Mouse (Mus musculus) intestine, embryonic 15.5 days (tissue): ENCODE data around the gene Ktn1. TPM values are rescaled to one million over a fixed set of nuclear protein-coding genes. Genes with fewer than 3 reads are reported as not detected.

Experiments
- ATAC-seq: fragments of 200-750 bp; cut with Nextera tagmentation; 2 replicates; pipeline ENCODE4 v1.8.0; 2017; ENCODE audit warnings: moderate TSS enrichment, moderate library complexity
- H3K27ac ChIP-seq: fragments of 300-500 bp; sonication (generic); 2 replicates; pipeline ENCODE4 v1.5.1; 2015; ENCODE audit warnings: mild to moderate bottlenecking, inconsistent platforms
- H3K27me3 ChIP-seq: fragments of 300-500 bp; sonication (generic); replicated peaks from 2 replicates; pipeline ENCODE4 v1.6.1; 2015; ENCODE audit warnings: inconsistent platforms
- H3K36me3 ChIP-seq: fragments of 300-500 bp; sonication (generic); 2 replicates; pipeline ENCODE4 v1.6.1; 2015; ENCODE audit warnings: inconsistent platforms
- H3K4me1 ChIP-seq: fragments of 300-500 bp; sonication (generic); replicated peaks from 2 replicates; pipeline ENCODE4 v1.6.1; 2015; ENCODE audit warnings: inconsistent platforms
- H3K4me2 ChIP-seq: fragments of 300-500 bp; sonication (generic); replicated peaks from 2 replicates; pipeline ENCODE4 v1.6.1; 2015; ENCODE audit warnings: mild to moderate bottlenecking, inconsistent platforms
- H3K4me3 ChIP-seq: fragments of 300-500 bp; sonication (generic); replicated peaks from 2 replicates; pipeline ENCODE4 v1.5.1; 2015; ENCODE audit warnings: inconsistent platforms
- H3K9ac ChIP-seq: fragments of 300-500 bp; sonication (generic); 2 replicates; pipeline ENCODE4 v1.6.1; 2015; ENCODE audit warnings: inconsistent platforms
- H3K9me3 ChIP-seq: fragments of 300-500 bp; sonication (generic); 2 replicates; pipeline ENCODE4 v1.6.1; 2016; ENCODE audit warnings: inconsistent platforms
- WGBS: fragments of 180-500 bp; shearing (Covaris S2); methylation state at CpG from one replicate; pipeline ENCODE4 v1.1.7; 2015; 5-methylcytosine and 5-hydroxymethylcytosine counted together
- polyA plus RNA-seq: library from polyadenylated mRNA; unstranded; fragments of >200 nt; fragmentation: Nextera tagmentation; extraction: Ambion mirVana; gene quantifications from 2 replicates; pipeline ENCODE4 v1.2.1, GENCODE M21; 2015

Ktn1 gene
- polyA plus RNA-seq, 1 experiment from 2014 or later = 54.5 TPM

DNA sequence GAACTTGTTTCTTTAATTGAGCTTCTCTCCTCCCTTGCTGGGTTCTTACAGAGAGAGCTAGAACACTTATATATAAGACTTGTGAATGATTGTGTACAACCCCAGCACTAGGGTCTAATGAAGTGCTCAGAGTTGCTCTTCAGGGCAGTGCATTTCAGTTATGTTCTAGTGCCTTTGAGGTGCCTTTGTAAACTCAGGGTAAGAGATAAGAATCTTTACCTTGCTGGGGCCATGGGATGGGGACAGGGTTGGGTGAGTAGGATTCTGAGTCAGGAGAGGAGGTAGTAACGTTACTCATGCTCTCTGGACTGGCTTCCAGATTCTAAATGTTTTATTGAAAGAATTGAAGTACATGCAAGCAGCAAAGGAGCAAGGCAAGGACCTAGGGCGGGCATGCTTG lies 92.8 kb downstream of the Ktn1 start:
- 83% methylated on average over 2 of the region's 2 CpGs for WGBS
- no peaks in the 10 kb centered on the region for H3K27me3 ChIP-seq
- H3K9ac ChIP-seq = no peak overlapping the region
- no peak overlapping the region for H3K4me2 ChIP-seq
- peaks cover 3% of the 10 kb centered on the region; the same call in 1 of the 2 replicates for H3K4me1 ChIP-seq
- H3K27ac ChIP-seq = no peak overlapping the region
- ATAC-seq = no peak
- no peak overlapping the region for H3K4me3 ChIP-seq
- H3K36me3 ChIP-seq = 0 out of 2 replicates have a peak, but pooled peaks cover 12% of the 10 kb centered on the region
- H3K9me3 ChIP-seq = no peaks in the 10 kb centered on the region

- Histone ChIP-seq H3K4me1 (peaks cover 3% of the 10 kb centered on the region), H3K9me3 (no peaks in the 10 kb centered on the region), H3K9ac (no peak overlapping the region), H3K4me3 (no peak overlapping the region), H3K27me3 (no peaks in the 10 kb centered on the region), H3K27ac (no peak overlapping the region), H3K4me2 (no peak overlapping the region), H3K36me3 (0 out of 2 replicates have a peak, but pooled peaks cover 6% of the 10 kb centered on the region)
- 91% methylated on average over 7 of the region's 7 CpGs for WGBS
- ATAC-seq = no peak
Measured at GRCm38 (mm10) chr14:47742674-47743073, 94.4 kb downstream of the Ktn1 start.

GRCm38 (mm10) chr14:47745086-47745485 lies 96.8 kb downstream of the Ktn1 start:
- ATAC-seq = no peak
- H3K27me3 ChIP-seq = no peaks in the 10 kb centered on the region
- H3K27ac ChIP-seq = no peak overlapping the region
- no peak overlapping the region for H3K4me3 ChIP-seq
- 93% methylated on average over 4 of the region's 4 CpGs for WGBS
- no peaks in the 10 kb centered on the region for H3K9me3 ChIP-seq
- no peaks in the 10 kb centered on the region for H3K36me3 ChIP-seq
- H3K9ac ChIP-seq = no peak overlapping the region
- no peak overlapping the region for H3K4me2 ChIP-seq
- peaks cover 3% of the 10 kb centered on the region for H3K4me1 ChIP-seq

- Histone ChIP-seq H3K4me1 (no peaks in the 10 kb centered on the region; the same call in 1 of the 2 replicates), H3K27me3 (no peaks in the 10 kb centered on the region), H3K9ac (no peak overlapping the region), H3K9me3 (no peaks in the 10 kb centered on the region), H3K36me3 (no peaks in the 10 kb centered on the region), H3K4me3 (no peak overlapping the region), H3K4me2 (no peak overlapping the region), H3K27ac (0 out of 2 replicates have a peak overlapping the region, but pooled peaks have one; percentile 4)
- 0 out of 2 replicates have a peak, but pooled peaks have one; percentile 6 for ATAC-seq
- 52% methylated on average over 9 of the region's 9 CpGs for WGBS
Measured at GRCm38 (mm10) chr14:47747536-47747935, 99.3 kb downstream of the Ktn1 start.

- no peaks in the 10 kb centered on the region for H3K36me3 ChIP-seq
- H3K27me3 ChIP-seq = no peaks in the 10 kb centered on the region
- H3K27ac ChIP-seq = no peak overlapping the region
- no peak overlapping the region for H3K4me3 ChIP-seq
- H3K9ac ChIP-seq = no peak overlapping the region
- H3K9me3 ChIP-seq = no peaks in the 10 kb centered on the region
- 85% methylated on average over 3 of the region's 3 CpGs for whole genome bisulfite sequencing
- H3K4me1 ChIP-seq = no peaks in the 10 kb centered on the region; the same call in 1 of the 2 replicates
- H3K4me2 ChIP-seq = no peak overlapping the region
- no peak for ATAC-seq
Measured at GRCm38 (mm10) chr14:47748714-47749113, 100.5 kb downstream of the Ktn1 start.

DNA sequence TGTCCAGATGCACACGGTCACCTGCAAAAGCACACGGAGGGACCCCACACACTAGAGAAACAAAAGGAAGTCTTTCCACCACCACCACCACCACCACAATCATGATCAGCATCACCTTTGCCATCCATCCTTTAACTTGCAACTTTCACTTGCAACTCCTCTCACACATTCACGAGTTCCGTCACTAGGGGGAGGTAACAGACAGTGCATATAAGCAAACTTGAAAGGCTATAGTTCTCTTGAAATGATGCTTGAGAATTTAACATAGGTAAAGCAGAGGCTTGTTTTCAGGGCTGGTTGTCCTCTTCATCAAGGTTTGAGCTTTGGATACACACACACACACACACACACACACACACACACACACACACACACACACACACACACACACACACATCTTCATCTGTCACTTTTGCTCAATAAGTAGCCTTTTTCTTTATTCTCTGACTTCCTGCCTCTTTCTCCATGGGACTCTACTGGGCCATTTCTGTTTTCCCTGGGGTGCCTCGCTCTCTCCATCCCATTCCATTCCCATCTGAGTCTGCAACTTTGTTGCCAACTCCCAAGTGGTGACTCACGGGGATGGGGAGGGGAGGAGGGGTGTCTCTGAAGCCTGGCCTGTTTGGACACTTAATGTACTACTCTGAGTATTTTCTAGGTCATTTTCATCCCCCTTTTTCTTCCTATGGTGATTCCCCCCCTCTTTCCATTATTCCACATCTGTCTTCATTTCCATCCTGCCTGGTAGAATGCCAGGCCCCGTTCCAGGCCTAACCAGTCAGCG lies 103.4 kb downstream of the Ktn1 start:
- H3K9me3 ChIP-seq = no peaks in the 10 kb centered on the region
- 54% methylated on average over 8 of the region's 8 CpGs for WGBS
- H3K27me3 ChIP-seq = no peaks in the 10 kb centered on the region
- no peak overlapping the region for H3K4me3 ChIP-seq
- H3K36me3 ChIP-seq = no peaks in the 10 kb centered on the region
- no peak overlapping the region for H3K4me2 ChIP-seq
- H3K27ac ChIP-seq = no peak overlapping the region
- no peak for ATAC-seq
- H3K9ac ChIP-seq = no peak overlapping the region
- no peaks in the 10 kb centered on the region; the same call in 1 of the 2 replicates for H3K4me1 ChIP-seq

GRCm38 (mm10) chr14:47753561-47753960 lies 105.3 kb downstream of the Ktn1 start:
- Histone ChIP-seq H3K4me2 (no peak overlapping the region), H3K9me3 (no peaks in the 10 kb centered on the region), H3K36me3 (no peaks in the 10 kb centered on the region), H3K27me3 (no peaks in the 10 kb centered on the region), H3K27ac (no peak overlapping the region), H3K9ac (no peak overlapping the region), H3K4me3 (no peak overlapping the region), H3K4me1 (no peaks in the 10 kb centered on the region)
- WGBS = 48% methylated on average over 3 of the region's 3 CpGs
- ATAC-seq = no peak

DNA sequence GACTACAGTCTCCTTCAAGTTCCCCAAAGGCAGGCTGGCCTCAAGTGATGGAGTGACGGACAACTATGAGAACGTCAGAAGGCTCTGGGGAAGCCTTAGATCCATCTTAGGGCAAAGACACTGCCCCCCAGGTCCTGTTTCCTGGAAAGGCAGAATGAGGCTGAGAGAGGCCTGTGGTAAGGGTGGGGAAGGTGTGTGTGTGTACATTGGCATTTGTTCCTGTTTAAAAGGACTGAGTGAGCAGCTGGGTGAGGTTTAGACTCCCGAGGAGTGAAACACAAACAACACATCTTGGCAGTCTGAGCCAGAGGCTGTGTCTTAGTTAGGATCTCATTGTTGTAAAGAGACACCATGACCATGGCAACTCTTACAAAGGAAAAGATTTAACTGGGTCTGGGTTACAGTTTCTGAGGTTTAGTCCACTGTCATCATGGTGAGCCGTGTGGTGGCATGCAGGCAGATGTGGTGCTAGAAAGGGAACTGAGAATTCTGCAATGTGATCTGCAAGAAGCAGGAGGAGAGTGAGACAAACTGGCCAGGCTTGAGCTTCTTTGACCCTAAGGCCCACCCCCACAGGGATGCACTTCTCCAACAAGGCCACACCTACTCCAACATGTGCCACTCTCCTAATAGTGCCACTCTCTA lies 106.1 kb downstream of the Ktn1 start:
- WGBS = 70% methylated on average over 4 of the region's 4 CpGs
- ATAC-seq = no peak

GRCm38 (mm10) chr14:47756411-47757065 lies 108.3 kb downstream of the Ktn1 start:
- WGBS = 86% methylated on average over 9 of the region's 9 CpGs
- no peak for ATAC-seq
- no peak overlapping the region for H3K9ac ChIP-seq

More for the DNA sequence above, 106.1 kb downstream of the Ktn1 start:
- no peaks in the 10 kb centered on the region for H3K27me3 ChIP-seq
- no peaks in the 10 kb centered on the region for H3K36me3 ChIP-seq
- no peak overlapping the region for H3K4me2 ChIP-seq
- H3K9me3 ChIP-seq = no peaks in the 10 kb centered on the region
- no peak overlapping the region for H3K9ac ChIP-seq
- no peaks in the 10 kb centered on the region for H3K4me1 ChIP-seq
- no peak overlapping the region for H3K27ac ChIP-seq
- H3K4me3 ChIP-seq = no peak overlapping the region

GRCm38 (mm10) chr14:47765192-47765591 lies 116.9 kb downstream of the Ktn1 start:
- ATAC-seq = no peak
- WGBS = 55% methylated on average over 6 of the region's 6 CpGs
- no peaks in the 10 kb centered on the region for H3K36me3 ChIP-seq

More at GRCm38 (mm10) chr14:47756411-47757065, 108.3 kb downstream of the Ktn1 start:
- no peaks in the 10 kb centered on the region for H3K36me3 ChIP-seq
- no peaks in the 10 kb centered on the region for H3K9me3 ChIP-seq
- no peaks in the 10 kb centered on the region for H3K4me1 ChIP-seq
- no peaks in the 10 kb centered on the region for H3K27me3 ChIP-seq
- H3K4me3 ChIP-seq = no peak overlapping the region
- no peak overlapping the region for H3K4me2 ChIP-seq
- H3K27ac ChIP-seq = no peak overlapping the region

DNA sequence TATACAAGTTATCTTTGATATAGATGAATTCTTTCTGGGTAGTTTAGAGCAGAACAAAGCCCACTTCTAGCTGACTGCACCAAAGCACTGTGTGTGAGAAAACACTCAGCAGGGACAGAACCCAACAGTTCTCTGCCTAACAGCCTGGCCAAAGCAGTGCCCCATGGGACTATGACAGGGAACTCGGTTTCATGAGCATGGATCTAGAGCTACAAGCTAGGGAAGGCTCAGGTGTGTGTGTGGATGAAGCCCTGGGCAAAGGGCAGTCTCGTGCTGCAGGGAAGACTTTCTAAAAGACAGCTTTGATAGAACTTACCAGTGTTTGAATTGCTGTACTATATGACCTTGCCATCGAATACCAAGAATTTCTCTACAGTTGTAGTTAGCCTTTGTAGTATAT lies 117.5 kb downstream of the Ktn1 start:
- no peaks in the 10 kb centered on the region for H3K36me3 ChIP-seq
- no peak overlapping the region for H3K4me3 ChIP-seq
- H3K4me2 ChIP-seq = no peak overlapping the region
- WGBS = 63% methylated on average over 3 of the region's 3 CpGs
- H3K27me3 ChIP-seq = no peaks in the 10 kb centered on the region
- H3K27ac ChIP-seq = no peak overlapping the region
- H3K4me1 ChIP-seq = no peaks in the 10 kb centered on the region
- no peaks in the 10 kb centered on the region for H3K9me3 ChIP-seq
- H3K9ac ChIP-seq = no peak overlapping the region
- peak; percentile 63 for ATAC-seq

More at GRCm38 (mm10) chr14:47765192-47765591, 116.9 kb downstream of the Ktn1 start:
- H3K27me3 ChIP-seq = no peaks in the 10 kb centered on the region
- no peak overlapping the region for H3K4me2 ChIP-seq
- H3K9ac ChIP-seq = no peak overlapping the region
- no peak overlapping the region for H3K4me3 ChIP-seq
- no peaks in the 10 kb centered on the region for H3K9me3 ChIP-seq
- no peak overlapping the region for H3K27ac ChIP-seq
- no peaks in the 10 kb centered on the region for H3K4me1 ChIP-seq

GRCm38 (mm10) chr14:47766373-47766772 lies 118.1 kb downstream of the Ktn1 start:
- peak; percentile 92 for ATAC-seq
- Histone ChIP-seq H3K4me2 (no peak overlapping the region), H3K27me3 (no peaks in the 10 kb centered on the region), H3K27ac (no peak overlapping the region), H3K9me3 (no peaks in the 10 kb centered on the region), H3K4me1 (no peaks in the 10 kb centered on the region), H3K4me3 (no peak overlapping the region), H3K9ac (no peak overlapping the region), H3K36me3 (no peaks in the 10 kb centered on the region)
- 32% methylated on average over 2 of the region's 2 CpGs for WGBS
